ENCODE assay signal across 12 mouse cellular contexts in the genomic region with DNA sequence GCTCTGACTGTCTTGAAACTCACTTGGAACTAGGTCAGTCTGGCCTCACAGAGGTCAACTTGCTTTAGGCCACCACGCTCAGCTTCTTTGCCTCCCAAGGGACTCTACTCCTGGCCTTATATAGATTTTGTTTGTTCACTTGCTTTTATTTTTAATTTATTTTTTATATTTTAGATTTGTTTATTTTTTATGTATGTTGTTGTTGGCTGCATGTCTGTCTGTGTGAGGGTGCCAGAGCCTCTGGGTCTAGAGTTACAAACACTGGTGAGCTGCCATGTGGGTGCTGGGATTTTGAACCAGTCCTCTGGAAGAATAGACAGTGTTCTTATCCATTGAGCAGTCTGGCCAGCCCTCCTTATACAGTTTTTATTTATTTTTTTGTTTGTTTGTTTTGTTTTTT. TPM values are rescaled to one million over a fixed set of nuclear protein-coding genes. Genes with fewer than 3 reads are reported as not detected.
A peak's percentile ranks its signal among the peaks of the same experiment; 100 is the strongest.
DNase-seq lines count a peak whose midpoint lies in the region; ATAC-seq and TF ChIP-seq lines count a peak whose summit lies in the region.
"Had no signal": no experiment of that assay in that cellular context is flagged by ENCODE, and none has a peak within 500 bp of the region (broad histone marks: within the 10 kb centered on the region; RNA-seq: fewer than 3 reads in every experiment).

No protein-coding gene starts in this region.

- 97% methylated on average over 1 of the region's 1 CpGs for WGBS in intestine, embryonic 16.5 days
- WGBS in intestine, postnatal 0 days = 86% methylated on average over 1 of the region's 1 CpGs
- 89% methylated on average over 1 of the region's 1 CpGs for WGBS in limb, embryonic 13.5 days

- no peak overlapping the region for H3K27ac ChIP-seq in intestine, embryonic 16.5 days (ENCODE audit: low read length)
- no peak overlapping the region for H3K27ac ChIP-seq in intestine, postnatal 0 days (ENCODE audit: low read depth, low read length)
- H3K27ac ChIP-seq in limb, embryonic 13.5 days = no peak overlapping the region
- H3K27ac ChIP-seq: macrophage had no signal

- H3K9ac ChIP-seq in intestine, embryonic 16.5 days (ENCODE audit: low read depth, low read length) = peak overlapping the region; percentile 37; the same call in 1 of the 2 replicates
- H3K9ac ChIP-seq in intestine, postnatal 0 days (ENCODE audit: low read depth, low read length) = no peak overlapping the region
- H3K9ac ChIP-seq in limb, embryonic 13.5 days = no peak overlapping the region

- peaks cover 24% of the 10 kb centered on the region for H3K36me3 ChIP-seq in erythroblast, embryonic 14.5 days (ENCODE audit: control insufficient read depth)
- no peaks in the 10 kb centered on the region for H3K36me3 ChIP-seq in intestine, embryonic 16.5 days (ENCODE audit: control insufficient read depth, insufficient read depth, low read length)
- H3K36me3 ChIP-seq in intestine, postnatal 0 days (ENCODE audit: control insufficient read depth, insufficient read depth) = peaks cover 15% of the 10 kb centered on the region
- H3K36me3 ChIP-seq in limb, embryonic 13.5 days = peaks cover 36% of the 10 kb centered on the region

- H3K27me3 ChIP-seq in erythroblast, embryonic 14.5 days (ENCODE audit: control insufficient read depth) = no peaks in the 10 kb centered on the region
- H3K27me3 ChIP-seq in intestine, embryonic 16.5 days (replicated peaks; ENCODE audit: control insufficient read depth, insufficient read depth, low read length) = no peaks in the 10 kb centered on the region
- no peaks in the 10 kb centered on the region for H3K27me3 ChIP-seq in intestine, postnatal 0 days (replicated peaks; ENCODE audit: control insufficient read depth, insufficient read depth, low read length)
- H3K27me3 ChIP-seq in limb, embryonic 13.5 days = no peaks in the 10 kb centered on the region

- no peak for ATAC-seq in erythroblast, adult 5-6 weeks (replicated peaks; ENCODE audit: low FRiP score, poor library complexity, severe bottlenecking)
- no peak for ATAC-seq in intestine, embryonic 16.5 days
- no peak for ATAC-seq in intestine, postnatal 0 days
- no peak for ATAC-seq in limb, embryonic 13.5 days (ENCODE audit: low FRiP score, low read depth)
- no peak for ATAC-seq in erythroid progenitor cell, adult 5-6 weeks (replicated peaks; ENCODE audit: low FRiP score, poor library complexity, severe bottlenecking)

- peak overlapping the region; percentile 94 for H3K4me3 ChIP-seq in erythroblast, embryonic 14.5 days (replicated peaks)
- no peak overlapping the region for H3K4me3 ChIP-seq in intestine, embryonic 16.5 days (ENCODE audit: low read length)
- H3K4me3 ChIP-seq in intestine, postnatal 0 days (ENCODE audit: low read depth, low read length) = no peak overlapping the region
- peak overlapping the region; percentile 72; the same call in 1 of the 2 replicates for H3K4me3 ChIP-seq in limb, embryonic 13.5 days

- H3K9me3 ChIP-seq in erythroblast, embryonic 14.5 days (ENCODE audit: control insufficient read depth, low read length) = no peaks in the 10 kb centered on the region
- no peaks in the 10 kb centered on the region for H3K9me3 ChIP-seq in intestine, embryonic 16.5 days (ENCODE audit: control insufficient read depth, low read length)
- no peaks in the 10 kb centered on the region for H3K9me3 ChIP-seq in intestine, postnatal 0 days (ENCODE audit: control insufficient read depth)
- H3K9me3 ChIP-seq in limb, embryonic 13.5 days = no peaks in the 10 kb centered on the region

- peak; percentile 69 for DNase-seq in adipocyte (ENCODE audit: low spot score)
- no peak for DNase-seq in embryo, embryonic 10.5 days (ENCODE audit: low spot score)
- DNase-seq: thymus, postnatal 14 days had no signal

- no peak for TF ChIP-seq CTCF in intestine, postnatal 0 days (IDR thresholded peaks at IDR 0.05; ENCODE audit: low read depth)

- H3K4me1 ChIP-seq in erythroblast, embryonic 14.5 days (ENCODE audit: control insufficient read depth) = peaks cover 43% of the 10 kb centered on the region
- H3K4me1 ChIP-seq in intestine, embryonic 16.5 days (ENCODE audit: control insufficient read depth, insufficient read depth, low read length) = peaks cover 9% of the 10 kb centered on the region
- no peaks in the 10 kb centered on the region for H3K4me1 ChIP-seq in intestine, postnatal 0 days (replicated peaks; ENCODE audit: control insufficient read depth, insufficient read depth, low read length)
- H3K4me1 ChIP-seq in limb, embryonic 13.5 days = peaks cover 11% of the 10 kb centered on the region

- no peak overlapping the region for H3K4me2 ChIP-seq in intestine, embryonic 16.5 days (ENCODE audit: low read depth, low read length)
- H3K4me2 ChIP-seq in intestine, postnatal 0 days (replicated peaks; ENCODE audit: low read depth) = no peak overlapping the region
- peak overlapping the region; percentile 59 for H3K4me2 ChIP-seq in limb, embryonic 13.5 days (replicated peaks)

RNA-seq across cellular contexts. Expression of a gene that starts 1.9 kb away (rescaled TPM):
- 16.8 and 18.2 TPM in 2 replicates for polyA plus RNA-seq in erythroblast, embryonic 14.5 days (2012)
- 8.5 and 19.4 TPM in 2 replicates for total RNA-seq in erythroblast, adult 5-6 weeks (2015; ENCODE audit: low replicate concordance)
- 14.6 and 18.8 TPM in 2 replicates for total RNA-seq in erythroblast, adult 5-6 weeks (2017; ENCODE audit: low replicate concordance)
- 110 and 120 TPM in 2 replicates for polyA plus RNA-seq in intestine, embryonic 16.5 days (2015; fragmentation: Nextera tagmentation; extraction: Ambion mirVana)
- polyA plus RNA-seq in intestine, postnatal 0 days (2015; fragmentation: Nextera tagmentation; extraction: Ambion mirVana) = 58.5 and 60.5 TPM in 2 replicates
- polyA plus RNA-seq in limb, embryonic 13.5 days (2015; fragmentation: Nextera tagmentation; extraction: Ambion mirVana) = 216 and 217 TPM in 2 replicates
- total RNA-seq in erythroid progenitor cell, adult 5-6 weeks (2015; ENCODE audit: low replicate concordance) = 11.5 and 13.4 TPM in 2 replicates
- 38.0 and 48.7 TPM in 2 replicates for total RNA-seq in erythroid progenitor cell, adult 5-6 weeks (2017; ENCODE audit: low replicate concordance)

RNA-seq across cellular contexts. Expression of a gene that starts 6.0 kb away (rescaled TPM):
- polyA plus RNA-seq in erythroblast, embryonic 14.5 days (2012) = 1.5 and 2.3 TPM in 2 replicates
- total RNA-seq in erythroblast, adult 5-6 weeks (2015; ENCODE audit: low replicate concordance) = 31.5 and 42.4 TPM in 2 replicates
- total RNA-seq in erythroblast, adult 5-6 weeks (2017; ENCODE audit: low replicate concordance) = 71.0 and 81.5 TPM in 2 replicates
- 14.5 and 15.5 TPM in 2 replicates for polyA plus RNA-seq in intestine, embryonic 16.5 days (2015; fragmentation: Nextera tagmentation; extraction: Ambion mirVana)
- 13.1 and 14.7 TPM in 2 replicates for polyA plus RNA-seq in intestine, postnatal 0 days (2015; fragmentation: Nextera tagmentation; extraction: Ambion mirVana)
- polyA plus RNA-seq in limb, embryonic 13.5 days (2015; fragmentation: Nextera tagmentation; extraction: Ambion mirVana) = 26.5 and 28.4 TPM in 2 replicates
- total RNA-seq in erythroid progenitor cell, adult 5-6 weeks (2015; ENCODE audit: low replicate concordance) = 17.3 and 26.4 TPM in 2 replicates
- 32.2 and 74.3 TPM in 2 replicates for total RNA-seq in erythroid progenitor cell, adult 5-6 weeks (2017; ENCODE audit: low replicate concordance)

RNA-seq across cellular contexts. Expression of a gene that starts 11.5 kb away (rescaled TPM):
- not detected in 2 replicates for polyA plus RNA-seq in erythroblast, embryonic 14.5 days (2012)
- total RNA-seq in erythroblast, adult 5-6 weeks (2015; ENCODE audit: low replicate concordance) = not detected in 2 replicates
- 0.17 and 3.3 TPM in 2 replicates for total RNA-seq in erythroblast, adult 5-6 weeks (2017; ENCODE audit: low replicate concordance)
- polyA plus RNA-seq in intestine, embryonic 16.5 days (2015; fragmentation: Nextera tagmentation; extraction: Ambion mirVana) = 1.1 and 1.2 TPM in 2 replicates
- 0.44 and 0.73 TPM in 2 replicates for polyA plus RNA-seq in intestine, postnatal 0 days (2015; fragmentation: Nextera tagmentation; extraction: Ambion mirVana)
- 1.9 and 2.5 TPM in 2 replicates for polyA plus RNA-seq in limb, embryonic 13.5 days (2015; fragmentation: Nextera tagmentation; extraction: Ambion mirVana)
- not detected in 2 replicates for total RNA-seq in erythroid progenitor cell, adult 5-6 weeks (2015; ENCODE audit: low replicate concordance)
- not detected in 2 replicates for total RNA-seq in erythroid progenitor cell, adult 5-6 weeks (2017; ENCODE audit: low replicate concordance)
- total RNA-seq: hematopoietic stem cell, adult 5-6 weeks; left cerebral cortex, postnatal 25 days had no signal
- polyA plus RNA-seq: macrophage had no signal

RNA-seq across cellular contexts. Expression of a gene that starts 21.1 kb away (rescaled TPM):
- 0.63 and 0.86 TPM in 2 replicates for polyA plus RNA-seq in erythroblast, embryonic 14.5 days (2012)
- 36.4 and 39.0 TPM in 2 replicates for total RNA-seq in erythroblast, adult 5-6 weeks (2015; ENCODE audit: low replicate concordance)
- 38.9 and 39.8 TPM in 2 replicates for total RNA-seq in erythroblast, adult 5-6 weeks (2017; ENCODE audit: low replicate concordance)
- 56.9 and 62.2 TPM in 2 replicates for polyA plus RNA-seq in intestine, embryonic 16.5 days (2015; fragmentation: Nextera tagmentation; extraction: Ambion mirVana)
- 49.3 and 54.8 TPM in 2 replicates for polyA plus RNA-seq in intestine, postnatal 0 days (2015; fragmentation: Nextera tagmentation; extraction: Ambion mirVana)
- polyA plus RNA-seq in limb, embryonic 13.5 days (2015; fragmentation: Nextera tagmentation; extraction: Ambion mirVana) = 82.4 and 84.4 TPM in 2 replicates
- 35.0 and 41.1 TPM in 2 replicates for total RNA-seq in erythroid progenitor cell, adult 5-6 weeks (2015; ENCODE audit: low replicate concordance)
- 34.9 and 43.6 TPM in 2 replicates for total RNA-seq in erythroid progenitor cell, adult 5-6 weeks (2017; ENCODE audit: low replicate concordance)

RNA-seq across cellular contexts. Expression of a gene that starts 21.1 kb away (rescaled TPM):
- 0.90 and 1.1 TPM in 2 replicates for polyA plus RNA-seq in erythroblast, embryonic 14.5 days (2012)
- total RNA-seq in erythroblast, adult 5-6 weeks (2015; ENCODE audit: low replicate concordance) = 7.7 and 12.1 TPM in 2 replicates
- 11.7 and 13.7 TPM in 2 replicates for total RNA-seq in erythroblast, adult 5-6 weeks (2017; ENCODE audit: low replicate concordance)
- 9.8 and 11.0 TPM in 2 replicates for polyA plus RNA-seq in intestine, embryonic 16.5 days (2015; fragmentation: Nextera tagmentation; extraction: Ambion mirVana)
- polyA plus RNA-seq in intestine, postnatal 0 days (2015; fragmentation: Nextera tagmentation; extraction: Ambion mirVana) = 7.1 and 7.5 TPM in 2 replicates
- 19.1 and 19.6 TPM in 2 replicates for polyA plus RNA-seq in limb, embryonic 13.5 days (2015; fragmentation: Nextera tagmentation; extraction: Ambion mirVana)
- 4.6 and 8.3 TPM in 2 replicates for total RNA-seq in erythroid progenitor cell, adult 5-6 weeks (2015; ENCODE audit: low replicate concordance)
- total RNA-seq in erythroid progenitor cell, adult 5-6 weeks (2017; ENCODE audit: low replicate concordance) = 7.0 and 8.1 TPM in 2 replicates

Comparison
In these comparisons a context has a peak if more than half of its experiments do, and no peak if none do; other contexts are left out.
1. H3K4me3 ChIP-seq: peak in erythroblast, embryonic 14.5 days (single experiment) and limb, embryonic 13.5 days (single experiment); none in intestine, embryonic 16.5 days (single experiment) and intestine, postnatal 0 days (single experiment).